Mouse (Mus musculus): ENCODE measurements around the gene Plpp6. TPM values are rescaled to one million over a fixed set of nuclear protein-coding genes. Genes with fewer than 3 reads are reported as not detected.
"Not testable (repeated sequence)": the region's sequence is repeated elsewhere in the genome, so short reads cannot be mapped to it uniquely, and the experiment has no call there.

Gene Plpp6
- total and polyA plus RNA-seq, 3 experiments: 26.5 to 35.3 (median 32.0) TPM

GRCm38 (mm10) chr19:28982617-28983016, 18.9 kb downstream of the Plpp6 start:
- DNase-seq: no peak

GRCm38 (mm10) chr19:28989515-28989914, 25.8 kb downstream of the Plpp6 start:
- DNase-seq: no peak

GRCm38 (mm10) chr19:28990194-28990589, 26.4 kb downstream of the Plpp6 start, which contains the start of gene Cdc37l1:
Gene Cdc37l1 (plus strand): TSS chr19:28990352.
- DNase-seq: peak; percentile 99

DNA sequence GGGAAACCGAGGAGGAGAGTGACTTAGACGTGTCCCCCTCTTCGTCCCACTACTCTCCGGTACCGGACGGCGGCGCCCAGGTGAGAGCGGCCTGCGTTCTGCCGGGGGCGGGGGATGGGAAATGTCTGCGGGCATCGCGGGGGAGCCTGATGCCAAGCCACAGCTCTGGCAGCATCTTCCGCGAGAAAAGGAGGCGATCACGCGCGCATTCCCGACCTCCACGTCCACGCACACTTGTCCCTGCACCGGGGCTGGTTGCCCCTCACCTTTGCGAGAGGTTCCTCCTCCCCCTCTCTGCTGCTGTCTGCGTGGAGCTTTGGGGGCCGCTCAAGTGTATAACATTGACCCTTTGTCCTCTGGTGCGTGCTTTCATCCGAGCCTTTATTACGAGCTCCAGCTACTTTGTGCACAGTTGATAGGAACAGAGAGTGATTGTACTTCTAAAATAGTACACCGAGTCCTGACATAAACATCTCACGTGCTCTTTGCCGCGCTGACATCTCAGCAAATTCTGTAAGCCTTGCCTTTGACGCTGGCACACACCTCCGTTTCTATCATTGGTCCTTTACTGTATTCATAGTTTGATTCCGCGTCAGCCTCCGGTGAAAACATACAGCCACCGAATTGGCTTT, 27.0 kb downstream of the Plpp6 start:
- no peak for DNase-seq

- no peak for DNase-seq
These were observed 27.6 kb downstream of the Plpp6 start for GRCm38 (mm10) chr19:28991391-28991790.

GRCm38 (mm10) chr19:28994870-28995269, 31.1 kb downstream of the Plpp6 start:
- no peak for DNase-seq

DNA sequence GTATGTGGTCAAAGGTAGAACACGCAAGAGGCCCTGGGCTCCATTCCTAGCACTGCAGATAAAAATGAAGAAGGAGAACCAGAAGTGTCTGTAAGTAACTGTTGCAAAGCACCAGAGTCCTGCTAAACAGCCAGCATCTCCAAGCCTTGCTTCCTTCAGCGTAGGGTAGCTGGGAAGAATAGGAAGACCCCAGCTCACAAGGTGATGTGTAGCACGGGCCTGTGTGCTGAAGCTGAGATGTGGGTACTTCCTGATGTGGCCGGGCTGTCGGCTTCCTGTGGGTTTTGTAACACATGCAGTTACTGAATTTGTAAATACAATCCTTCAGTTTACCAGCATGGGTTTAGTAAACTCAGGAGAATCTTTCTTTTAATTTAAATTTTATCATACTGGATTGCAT, 31.6 kb downstream of the Plpp6 start:
- DNase-seq: no peak

DNA sequence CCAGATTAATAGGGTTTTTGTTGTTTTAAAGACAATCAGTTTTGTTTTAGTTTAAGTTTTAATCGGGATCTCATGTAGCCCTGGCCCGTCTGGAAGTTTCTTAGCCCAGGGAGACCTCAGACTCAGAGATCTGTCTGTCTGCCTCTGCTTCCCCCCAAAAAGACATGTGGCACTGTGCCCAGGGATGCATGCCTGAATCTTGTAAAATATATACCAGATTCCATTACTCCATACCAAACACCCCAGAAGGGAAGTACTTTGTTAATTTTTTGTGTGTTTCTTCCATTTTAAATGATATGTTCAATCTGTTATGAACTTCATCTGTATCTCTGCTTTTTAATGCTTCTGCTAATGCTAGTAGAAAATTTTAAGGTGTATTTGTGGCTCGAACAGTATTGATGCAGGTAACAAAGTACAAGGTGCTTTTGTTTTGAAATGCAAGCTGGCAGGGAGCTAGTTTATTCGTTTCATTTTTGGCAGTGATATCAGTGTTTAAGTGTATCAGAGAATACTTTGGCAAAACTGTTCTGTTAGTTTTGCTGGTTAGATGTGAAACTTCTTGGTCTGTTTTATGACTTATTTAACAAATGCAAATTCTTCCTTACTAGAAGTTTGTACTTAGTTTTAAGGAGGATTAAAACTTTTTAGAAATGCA, 34.4 kb downstream of the Plpp6 start:
- DNase-seq: no peak

DNA sequence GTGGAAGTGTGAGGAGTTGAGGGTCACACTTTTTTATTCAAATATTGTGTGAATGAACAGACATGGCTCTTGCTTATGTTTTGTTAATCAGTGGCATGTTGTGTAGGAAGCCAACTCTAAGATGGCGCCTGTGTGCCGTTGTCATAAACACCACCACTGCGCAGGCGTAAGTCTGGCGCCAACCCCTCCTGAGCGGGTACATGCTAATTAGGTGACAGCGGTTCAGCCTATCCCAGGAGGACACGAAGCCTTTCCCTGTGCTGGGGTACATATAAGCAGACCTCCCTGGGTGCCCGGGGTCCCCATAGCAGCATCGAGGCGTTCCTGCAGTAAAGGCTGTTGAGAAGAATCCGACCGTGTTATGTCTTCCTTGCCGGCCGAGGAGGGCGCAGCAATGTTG, 36.6 kb downstream of the Plpp6 start:
- DNase-seq: not testable (repeated sequence)

GRCm38 (mm10) chr19:29008069-29008706, 44.4 kb downstream of the Plpp6 start:
- peak; percentile 44 for DNase-seq

- DNase-seq: no peak
These were observed 45.3 kb downstream of the Plpp6 start for GRCm38 (mm10) chr19:29009046-29009445.

- no peak for DNase-seq
These were observed 47.7 kb downstream of the Plpp6 start for GRCm38 (mm10) chr19:29011355-29011990.

GRCm38 (mm10) chr19:29014466-29015055, 50.8 kb downstream of the Plpp6 start:
- DNase-seq: no peak

- DNase-seq: no peak
These were observed 51.9 kb downstream of the Plpp6 start for GRCm38 (mm10) chr19:29015410-29016203.

- no peak for DNase-seq
These were observed 52.5 kb downstream of the Plpp6 start for GRCm38 (mm10) chr19:29016204-29016765.

Other genes with a start within 250 kb of the Plpp6 start
- 1 to 10 TPM in 1 of 2 experiments, under 1 TPM in 1; 0.89 to 1.5 TPM for gene Slc1a1, start 128.9 kb upstream of the Plpp6 start, total RNA-seq (2021)
- 0.59 and 0.64 TPM in 2 replicates for gene Slc1a1, start 128.9 kb upstream of the Plpp6 start, polyA plus RNA-seq (2012; rRNA removed)
- 1 to 10 TPM; 5.1 to 5.3 TPM for gene 4430402I18Rik, start 3.8 kb downstream of the Plpp6 start, total RNA-seq (2021)
- gene 4430402I18Rik, start 3.8 kb downstream of the Plpp6 start, polyA plus RNA-seq (2012; rRNA removed): 0.65 and 1.1 TPM in 2 replicates
- gene Cdc37l1, start 26.4 kb downstream of the Plpp6 start, total RNA-seq (2021): 10 to 100 TPM; 39.4 to 46.2 TPM
- gene Cdc37l1, start 26.4 kb downstream of the Plpp6 start, polyA plus RNA-seq (2012; rRNA removed): 10.7 and 11.2 TPM in 2 replicates
- 100 to 1,000 TPM; 134 to 232 TPM for gene Ak3, start 84.0 kb downstream of the Plpp6 start, total RNA-seq (2021)
- 220 and 262 TPM in 2 replicates for gene Ak3, start 84.0 kb downstream of the Plpp6 start, polyA plus RNA-seq (2012; rRNA removed)
- 10 to 100 TPM; 25.6 to 26.9 TPM for gene Rcl1, start 137.4 kb downstream of the Plpp6 start, total RNA-seq (2021)
- 47.5 and 51.4 TPM in 2 replicates for gene Rcl1, start 137.4 kb downstream of the Plpp6 start, polyA plus RNA-seq (2012; rRNA removed)